Mouse (Mus musculus) C2C12 (cell line): Measurements from ENCODE around the gene Nek2.

ENCODE experiments used
- CTCF ChIP-seq: IDR thresholded peaks from one replicate; pipeline ENCODE4 v1.5.1; 2011; ENCODE audit not compliant: control insufficient read depth, insufficient read depth, insufficient read length
- MAX ChIP-seq: IDR thresholded peaks from one replicate; pipeline ENCODE4 v1.6.1; 2011; ENCODE audit warnings: mild to moderate bottlenecking, control low read depth
- MYOG ChIP-seq: IDR thresholded peaks from one replicate; pipeline ENCODE4 v1.6.1; 2011; ENCODE audit not compliant: control insufficient read depth, insufficient read length; ENCODE audit errors: extremely low read depth
- USF1 ChIP-seq: IDR thresholded peaks from one replicate; pipeline ENCODE4 v1.6.1; 2011; ENCODE audit warnings: low read depth, mild to moderate bottlenecking, control low read depth, moderate library complexity

GRCm38 (mm10) chr1:191837691-191838090 lies 16.4 kb downstream of the Nek2 start:
- TF ChIP-seq CTCF: no peak
- no peak for TF ChIP-seq MYOG
- TF ChIP-seq MAX: no peak
- TF ChIP-seq USF1: no peak
